Mouse (Mus musculus) 3T3-L1 (cell line): Measurements from ENCODE around the gene Spns2.
"Not testable (repeated sequence)": the region's sequence is repeated elsewhere in the genome, so short reads cannot be mapped to it uniquely, and the experiment has no call there.

Experiments
- DNase-seq: peaks from one replicate; pipeline ENCODE4 v3.0.0-alpha.2; 2015; ENCODE audit warnings: low read depth, low spot score

Gene Spns2

GRCm38 (mm10) chr11:72438411-72438810 is 51.3 kb downstream of the Spns2 start:
- no peak for DNase-seq

DNA sequence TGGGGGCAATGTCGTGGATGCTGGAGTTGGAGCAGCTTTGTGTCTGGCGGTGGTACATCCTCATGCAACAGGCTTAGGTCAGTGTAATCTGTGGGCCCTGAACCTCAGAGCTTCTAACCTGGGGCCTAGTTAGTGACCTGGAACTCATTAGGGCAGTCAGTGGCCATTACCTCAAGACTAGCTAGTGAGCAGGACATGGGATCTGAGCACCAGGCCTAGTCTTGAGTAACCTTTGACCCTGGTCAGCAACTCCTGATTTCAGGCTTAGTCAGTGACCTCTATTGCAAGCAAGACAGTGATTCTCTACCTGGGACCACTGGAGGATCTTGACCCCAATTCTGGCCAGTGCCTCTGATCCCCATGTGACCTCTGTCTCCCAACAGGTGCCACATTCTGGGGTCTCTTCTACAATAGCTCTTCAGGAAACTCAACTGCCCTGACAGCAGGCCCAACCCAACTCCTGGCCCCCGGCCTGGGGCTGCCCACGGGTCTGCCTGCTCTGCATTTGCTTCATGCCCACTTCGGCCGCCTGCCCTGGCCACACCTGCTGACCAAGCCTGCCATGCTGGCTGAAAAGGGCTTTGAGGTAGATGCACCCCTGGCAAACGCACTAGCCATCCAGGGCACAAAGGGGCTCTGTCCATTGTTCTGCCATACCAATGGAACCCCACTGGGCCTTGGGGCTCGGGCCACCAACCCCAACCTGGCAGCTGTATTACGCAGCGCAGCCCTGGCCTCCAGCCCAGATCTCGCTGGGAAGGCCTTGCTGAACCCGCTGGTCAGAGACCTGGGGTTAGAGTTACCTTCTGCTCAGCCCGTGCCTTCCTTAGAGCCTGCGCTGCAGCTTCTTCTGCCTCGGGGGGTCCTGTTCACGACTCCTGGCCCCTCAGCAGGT is 52.7 kb downstream of the Spns2 start:
- no peak for DNase-seq

- no peak for DNase-seq
Measured at GRCm38 (mm10) chr11:72436271-72436670, 53.4 kb downstream of the Spns2 start.

GRCm38 (mm10) chr11:72435694-72436045 is 54.0 kb downstream of the Spns2 start:
- DNase-seq, result peak; percentile 27

DNA sequence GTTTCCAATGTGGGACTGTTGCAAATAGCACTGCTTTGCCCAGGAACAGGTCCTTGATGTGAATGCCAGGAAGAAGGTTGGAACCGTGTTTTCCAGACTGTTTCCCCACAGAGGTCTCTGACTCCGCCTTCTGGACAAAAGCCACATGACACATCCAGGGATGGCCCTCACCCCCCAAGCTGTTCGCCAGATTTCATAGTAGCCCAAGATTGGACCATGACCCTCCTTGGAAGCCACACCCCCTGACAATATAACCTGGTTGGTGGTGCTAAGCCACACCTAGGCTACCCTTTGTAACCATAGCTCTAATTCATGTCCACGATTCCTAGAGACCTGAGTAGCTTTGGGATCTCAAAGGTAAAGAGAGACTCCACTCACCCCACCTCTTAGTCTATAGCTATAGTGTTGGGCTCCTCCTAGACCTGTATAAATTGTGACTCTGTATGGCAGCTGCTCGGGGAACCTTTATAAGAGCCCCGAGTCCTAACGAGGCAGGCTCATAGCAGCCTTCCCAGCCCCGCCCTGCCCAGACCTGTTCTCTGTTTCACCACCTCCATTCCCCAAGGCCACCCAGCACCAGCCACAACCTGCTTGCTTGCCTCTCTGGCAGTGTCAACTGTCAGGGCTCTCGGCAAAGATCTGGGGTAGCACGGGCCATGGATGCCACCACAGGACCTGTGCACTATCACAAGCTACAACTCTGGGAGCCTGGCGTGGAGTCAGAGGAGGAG is 54.6 kb downstream of the Spns2 start, which contains the start of gene Ggt6:
Ggt6 (plus strand) TSS at position 564 of the 731 bp plus-strand sequence.
- peak; percentile 21 for DNase-seq

- DNase-seq, result not testable (repeated sequence)
Measured at GRCm38 (mm10) chr11:72430311-72431068, 59.2 kb downstream of the Spns2 start.

- DNase-seq, result peak; percentile 88
Measured at GRCm38 (mm10) chr11:72429288-72429690, 60.4 kb downstream of the Spns2 start.

DNA sequence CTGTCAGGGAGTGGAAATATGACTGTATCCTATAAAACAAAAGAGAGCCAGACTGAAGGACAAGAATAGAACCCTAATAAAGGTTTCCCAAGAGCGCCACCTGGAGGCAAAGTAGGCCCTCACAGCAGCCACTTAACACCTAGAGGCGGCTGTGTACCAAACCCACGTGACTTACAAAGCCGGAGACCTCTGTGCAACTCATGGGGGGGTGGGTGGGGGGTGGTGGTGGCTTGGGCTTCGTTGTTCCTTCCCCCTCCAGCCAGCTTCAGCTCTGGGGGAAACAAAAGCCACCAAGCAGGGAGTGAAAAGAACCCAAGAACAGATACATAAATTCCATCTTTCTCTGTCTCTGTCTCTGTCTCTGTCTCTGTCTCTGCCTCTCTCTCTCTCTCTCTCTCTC is 61.0 kb downstream of the Spns2 start:
- peak; percentile 72 for DNase-seq

GRCm38 (mm10) chr11:72426884-72427283 is 62.8 kb downstream of the Spns2 start:
- DNase-seq, result peak; percentile 24

GRCm38 (mm10) chr11:72425201-72425600 is 64.5 kb downstream of the Spns2 start:
- DNase-seq, result no peak

GRCm38 (mm10) chr11:72423686-72424085 is 66.0 kb downstream of the Spns2 start:
- DNase-seq, result peak; percentile 60

DNA sequence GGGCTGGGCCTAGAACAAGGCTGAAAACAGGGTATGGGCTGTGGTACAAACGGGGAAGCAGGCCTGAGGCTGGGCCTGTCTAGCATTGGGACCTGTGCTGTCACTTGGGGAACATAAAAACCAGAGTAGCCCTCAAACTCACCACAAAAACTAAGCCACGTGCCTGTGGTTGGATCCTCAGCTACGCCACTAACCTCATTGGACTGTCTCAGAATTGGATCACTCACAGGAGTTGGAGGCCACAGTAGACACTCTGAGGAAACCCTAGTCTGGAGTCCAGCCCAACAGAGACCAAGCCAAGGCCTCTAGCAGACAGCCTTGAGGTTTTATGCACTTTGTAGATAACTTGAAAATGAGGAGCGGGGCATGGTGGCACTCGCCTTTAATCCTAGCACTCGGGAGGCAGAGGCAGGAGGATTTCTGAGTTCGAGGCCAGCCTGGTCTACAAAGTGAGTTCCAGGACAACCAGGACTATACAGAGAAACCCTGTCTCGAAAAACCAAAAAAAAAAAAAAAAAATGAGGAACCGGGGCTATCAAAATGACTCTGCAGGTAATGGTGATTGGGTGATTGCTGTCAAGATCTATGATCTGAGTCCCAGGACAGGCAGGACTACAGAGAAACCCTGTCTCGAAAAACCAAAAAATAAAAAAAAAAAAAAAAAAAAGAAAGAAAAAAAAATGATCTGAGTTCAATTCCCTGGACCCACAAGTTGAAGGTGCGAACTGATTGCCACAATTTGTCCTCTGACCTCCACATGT is 68.0 kb downstream of the Spns2 start:
- no peak for DNase-seq

DNA sequence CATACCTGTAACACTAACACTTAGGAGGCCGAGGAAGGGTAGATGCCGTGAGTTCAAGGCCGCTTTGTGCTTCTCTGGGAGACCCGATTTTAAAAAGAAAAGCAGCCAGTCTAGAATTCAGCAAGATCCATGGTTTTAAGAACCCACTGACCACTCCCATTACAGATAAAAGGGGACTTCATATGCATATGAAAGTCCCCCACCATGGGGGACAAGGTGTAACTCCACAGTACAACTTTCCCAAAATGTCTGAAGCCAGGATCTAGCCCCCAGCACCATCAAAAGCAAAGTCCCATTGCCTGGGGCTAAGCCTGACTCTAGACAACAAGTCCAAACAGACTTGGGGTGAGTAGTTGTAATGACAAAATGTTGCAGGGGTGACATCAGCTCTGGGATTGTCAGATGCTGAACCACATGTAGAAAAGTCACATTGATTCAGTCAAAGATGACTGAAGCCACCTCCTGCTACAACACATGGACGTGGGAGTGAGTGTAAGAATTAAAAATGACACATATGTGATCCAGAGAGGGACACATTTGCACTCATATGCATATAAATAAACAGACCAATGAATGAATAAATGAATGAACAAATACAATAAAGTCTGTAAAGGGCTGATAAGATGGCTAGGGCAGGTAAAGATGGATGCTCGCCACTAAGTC is 69.1 kb downstream of the Spns2 start:
- DNase-seq, result no peak

- no peak for DNase-seq
Measured at GRCm38 (mm10) chr11:72419006-72419405, 70.7 kb downstream of the Spns2 start.

DNA sequence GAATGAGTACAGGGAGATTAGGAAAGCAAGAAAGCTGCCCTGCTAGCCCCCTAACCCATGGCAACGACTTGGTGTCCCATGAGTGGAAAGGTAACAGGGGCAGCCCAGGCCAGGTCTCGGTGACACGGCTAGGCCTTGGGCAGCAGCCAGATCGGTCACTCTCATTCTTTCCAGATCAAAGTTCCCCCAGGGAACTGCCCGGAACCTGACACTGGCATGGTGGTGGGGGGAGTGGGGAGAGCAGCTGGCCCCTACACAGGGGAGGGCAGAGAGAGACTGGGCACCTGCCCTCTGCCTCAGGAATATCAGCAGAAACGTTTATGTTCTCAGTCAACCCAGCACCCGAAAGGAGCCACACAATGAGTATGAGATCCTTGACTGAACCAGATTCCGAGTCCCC is 71.5 kb downstream of the Spns2 start:
- DNase-seq, result no peak

- no peak for DNase-seq
Measured at GRCm38 (mm10) chr11:72417376-72417775, 72.3 kb downstream of the Spns2 start.

DNA sequence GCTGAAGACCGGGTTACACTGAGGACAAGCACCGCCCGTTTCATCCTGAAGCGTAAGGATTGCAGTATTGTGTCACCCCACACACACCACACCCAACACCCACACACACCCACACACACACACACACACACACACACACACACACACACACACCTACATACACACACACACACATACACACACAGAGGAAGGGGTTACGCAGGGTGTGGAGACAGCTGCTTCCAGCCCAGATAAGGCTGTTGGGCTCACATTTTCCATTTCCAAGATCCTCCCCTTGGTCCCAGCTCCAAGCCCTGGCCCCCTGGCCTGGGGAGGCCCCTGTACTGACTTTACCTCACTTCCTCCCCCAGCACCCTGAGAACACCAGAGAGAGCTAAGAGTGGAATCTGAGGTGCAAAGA is 73.0 kb downstream of the Spns2 start:
- no peak for DNase-seq

- no peak for DNase-seq
Measured at GRCm38 (mm10) chr11:72415155-72415554, 74.5 kb downstream of the Spns2 start.

DNA sequence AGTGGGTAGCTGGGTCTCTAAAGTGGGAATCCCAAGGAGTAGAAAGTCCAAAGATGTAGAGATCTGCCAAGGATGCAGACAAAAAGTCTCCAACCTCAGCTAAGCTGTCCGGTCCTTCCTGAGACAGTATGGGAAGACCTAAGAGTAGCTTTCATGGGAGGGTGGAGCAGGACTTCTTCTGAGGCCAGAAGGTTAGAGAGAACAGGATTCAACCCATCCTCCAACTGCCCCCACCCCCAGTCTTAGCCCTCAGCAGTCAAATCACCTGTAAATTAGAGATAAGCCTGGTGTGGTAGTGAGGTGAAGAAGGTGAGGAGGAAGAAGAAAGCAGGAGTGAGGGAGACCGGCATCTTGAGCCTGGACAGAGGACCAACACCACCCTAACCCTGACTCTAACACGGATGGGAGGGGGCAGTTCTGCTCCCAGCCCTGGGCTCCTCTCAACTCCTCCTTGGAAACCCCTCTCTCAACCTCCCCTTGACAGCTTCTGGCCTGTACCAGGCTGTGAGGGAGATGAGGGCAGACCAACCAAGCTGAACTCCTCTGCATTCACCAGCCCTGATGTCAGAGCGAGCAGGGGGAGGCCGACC is 76.0 kb downstream of the Spns2 start:
- DNase-seq, result no peak

- no peak for DNase-seq
Measured at GRCm38 (mm10) chr11:72413016-72413415, 76.7 kb downstream of the Spns2 start.
